Mouse (Mus musculus) stomach, postnatal 0 days (tissue): ENCODE results near the gene Elp5.

Experiments used
- CTCF ChIP-seq: IDR thresholded peaks from 2 replicates; pipeline ENCODE4 v1.5.1; 2016; ENCODE audit warnings: antibody characterized with exemption, low read depth, mild to moderate bottlenecking, moderate library complexity
- EP300 ChIP-seq: optimal IDR thresholded peaks from 2 replicates; pipeline ENCODE3; 2016; ENCODE audit warnings: antibody characterized with exemption

GRCm38 (mm10) chr11:69930967-69931537, 51.3 kb downstream of the Elp5 start:
- TF ChIP-seq CTCF (no peak), EP300 (no peak)
